Mouse (Mus musculus) intestine, postnatal 0 days (tissue): ENCODE data around the gene Abcc9. TPM values are rescaled to one million over a fixed set of nuclear protein-coding genes. Genes with fewer than 3 reads are reported as not detected.
"Not testable (repeated sequence)": the region's sequence is repeated elsewhere in the genome, so short reads cannot be mapped to it uniquely, and the experiment has no call there.

Experiments
- ATAC-seq: fragments of 200-750 bp; cut with Nextera tagmentation; 2 replicates; pipeline ENCODE4 v1.8.0; 2017; ENCODE audit warnings: mild to moderate bottlenecking, moderate TSS enrichment, moderate library complexity
- H3K27ac ChIP-seq: fragments of 300-500 bp; sonication (generic); 2 replicates; pipeline ENCODE4 v1.5.1; 2014; ENCODE audit warnings: mild to moderate bottlenecking, low read depth, low read length, moderate library complexity
- H3K27me3 ChIP-seq: fragments of 300-500 bp; sonication (generic); replicated peaks from 2 replicates; pipeline ENCODE4 v1.6.1; 2014; ENCODE audit warnings: low read length, mixed read lengths; ENCODE audit not compliant: control insufficient read depth, insufficient read depth
- H3K36me3 ChIP-seq: fragments of 300-500 bp; sonication (generic); 2 replicates; pipeline ENCODE4 v1.6.1; 2014; ENCODE audit warnings: mild to moderate bottlenecking, moderate library complexity; ENCODE audit not compliant: control insufficient read depth, insufficient read depth
- H3K4me1 ChIP-seq: fragments of 300-500 bp; sonication (generic); replicated peaks from 2 replicates; pipeline ENCODE4 v1.6.1; 2014; ENCODE audit warnings: antibody characterized with exemption, low read length, mixed read lengths; ENCODE audit not compliant: control insufficient read depth, insufficient read depth
- H3K4me2 ChIP-seq: fragments of 300-500 bp; sonication (generic); replicated peaks from 2 replicates; pipeline ENCODE4 v1.6.1; 2014; ENCODE audit warnings: low read depth, mild to moderate bottlenecking, moderate library complexity
- H3K4me3 ChIP-seq: fragments of 300-500 bp; sonication (generic); 2 replicates; pipeline ENCODE4 v1.5.1; 2014; ENCODE audit warnings: low read depth, low read length
- H3K9ac ChIP-seq: fragments of 300-500 bp; sonication (generic); 2 replicates; pipeline ENCODE4 v1.6.1; 2014; ENCODE audit warnings: mild to moderate bottlenecking, low read depth, low read length
- H3K9me3 ChIP-seq: fragments of 300-500 bp; sonication (generic); 2 replicates; pipeline ENCODE4 v1.6.1; 2016; ENCODE audit warnings: mixed run types; ENCODE audit not compliant: control insufficient read depth
- CTCF ChIP-seq: sonication (generic); IDR thresholded peaks from 2 replicates; pipeline ENCODE4 v1.5.1; 2016; ENCODE audit warnings: low read depth, mild to moderate bottlenecking, control low read depth, antibody characterized with exemption, moderate library complexity
- WGBS: fragments of 180-500 bp; shearing (Covaris S2); extraction: QIAGEN DNeasy Blood & Tissue Kit; methylation state at CpG from one replicate; pipeline ENCODE4 v1.1.7; 2014; 5-methylcytosine and 5-hydroxymethylcytosine counted together
- polyA plus RNA-seq: library from polyadenylated mRNA; unstranded; fragments of >200 nt; fragmentation: Nextera tagmentation; extraction: Ambion mirVana; gene quantifications from 2 replicates; pipeline ENCODE4 v1.2.1, GENCODE M21; 2015

Gene Abcc9
- polyA plus RNA-seq, 1 experiment from 2014 or later: 5.0 TPM

GRCm38 (mm10) chr6:142667701-142668418, 34.3 kb downstream of the Abcc9 start:
- Histone ChIP-seq H3K4me1 (no peaks in the 10 kb centered on the region), H3K9me3 (no peaks in the 10 kb centered on the region), H3K9ac (no peak overlapping the region), H3K36me3 (no peaks in the 10 kb centered on the region), H3K4me2 (no peak overlapping the region), H3K4me3 (no peak overlapping the region), H3K27me3 (no peaks in the 10 kb centered on the region), H3K27ac (no peak overlapping the region)
- no peak for TF ChIP-seq CTCF
- WGBS: 74% methylated on average over 7 of the region's 7 CpGs
- no peak for ATAC-seq

- H3K36me3 ChIP-seq: not testable (repeated sequence)
These were observed 40.1 kb downstream of the Abcc9 start for GRCm38 (mm10) chr6:142662056-142662455.

DNA sequence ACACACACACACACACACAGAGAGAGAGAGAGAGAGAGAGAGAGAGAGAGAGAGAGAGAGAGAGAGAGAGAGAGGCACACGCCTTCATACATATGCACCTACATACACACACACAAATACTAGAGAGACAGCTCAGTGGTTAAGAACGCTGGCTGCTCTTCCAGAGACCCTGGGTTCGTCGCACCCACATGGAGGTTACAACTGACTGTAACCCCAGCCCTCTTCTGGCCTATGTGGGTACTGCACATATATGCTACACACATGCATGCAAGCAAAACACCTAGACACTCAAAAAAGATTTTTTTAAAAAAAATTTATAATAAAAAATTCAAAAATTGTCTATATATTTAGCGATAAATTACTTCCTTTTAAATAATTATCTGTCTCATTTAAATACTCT, 43.1 kb downstream of the Abcc9 start:
- no peak for ATAC-seq
- WGBS: 66% methylated on average over 5 of the region's 5 CpGs

More at GRCm38 (mm10) chr6:142662056-142662455, 40.1 kb downstream of the Abcc9 start:
- not testable (repeated sequence) for H3K4me3 ChIP-seq, ATAC-seq, H3K9ac ChIP-seq, H3K27me3 ChIP-seq, H3K4me1 ChIP-seq, H3K27ac ChIP-seq, H3K9me3 ChIP-seq, H3K4me2 ChIP-seq
- 93% methylated on average over 3 of the region's 3 CpGs for WGBS

GRCm38 (mm10) chr6:142654561-142654960, 47.6 kb downstream of the Abcc9 start:
- no peak overlapping the region for H3K9ac ChIP-seq
- 31% methylated on average over 5 of the region's 5 CpGs for WGBS
- no peaks in the 10 kb centered on the region for H3K36me3 ChIP-seq
- H3K27ac ChIP-seq: no peak overlapping the region
- no peaks in the 10 kb centered on the region for H3K9me3 ChIP-seq
- no peak for TF ChIP-seq CTCF
- H3K4me3 ChIP-seq: no peak overlapping the region
- no peaks in the 10 kb centered on the region for H3K27me3 ChIP-seq
- ATAC-seq: peak; percentile 56; the same call in 1 of the 2 replicates
- no peaks in the 10 kb centered on the region for H3K4me1 ChIP-seq
- H3K4me2 ChIP-seq: no peak overlapping the region

More for the DNA sequence above, 43.1 kb downstream of the Abcc9 start:
- Histone ChIP-seq H3K36me3 (no peaks in the 10 kb centered on the region), H3K27ac (no peak overlapping the region), H3K4me2 (no peak overlapping the region), H3K4me1 (no peaks in the 10 kb centered on the region), H3K27me3 (no peaks in the 10 kb centered on the region), H3K4me3 (no peak overlapping the region), H3K9me3 (no peaks in the 10 kb centered on the region), H3K9ac (no peak overlapping the region)
- peak; percentile 53 for TF ChIP-seq CTCF

GRCm38 (mm10) chr6:142652175-142652574, 49.9 kb downstream of the Abcc9 start:
- TF ChIP-seq CTCF: no peak
- no peaks in the 10 kb centered on the region for H3K9me3 ChIP-seq
- no peak overlapping the region for H3K4me2 ChIP-seq
- H3K27me3 ChIP-seq: no peaks in the 10 kb centered on the region
- no peaks in the 10 kb centered on the region for H3K4me1 ChIP-seq
- no peaks in the 10 kb centered on the region for H3K36me3 ChIP-seq
- ATAC-seq: no peak
- no peak overlapping the region for H3K9ac ChIP-seq
- no peak overlapping the region for H3K4me3 ChIP-seq
- WGBS: 88% methylated on average over 1 of the region's 1 CpGs
- no peak overlapping the region for H3K27ac ChIP-seq

- Histone ChIP-seq H3K4me2 (no peak overlapping the region), H3K9ac (no peak overlapping the region), H3K27me3 (no peaks in the 10 kb centered on the region), H3K4me1 (no peaks in the 10 kb centered on the region), H3K9me3 (no peaks in the 10 kb centered on the region), H3K36me3 (no peaks in the 10 kb centered on the region), H3K27ac (no peak overlapping the region), H3K4me3 (no peak overlapping the region)
- no peak for TF ChIP-seq CTCF
- no peak for ATAC-seq
- WGBS: 52% methylated on average over 3 of the region's 3 CpGs
These were observed 52.8 kb downstream of the Abcc9 start for GRCm38 (mm10) chr6:142649331-142649730.
